Mouse (Mus musculus) CH12.LX (cell line): ENCODE data around the gene Nkx2-5. TPM values are rescaled to one million over a fixed set of nuclear protein-coding genes. Genes with fewer than 3 reads are reported as not detected.

Source experiments
- DNase-seq: peaks from one replicate; pipeline ENCODE4 v3.0.0-alpha.2; 2013; ENCODE audit errors: extremely low read depth
- H3K27ac ChIP-seq: 2 replicates; pipeline ENCODE4 v1.5.1; 2012; ENCODE audit warnings: low read depth, mild to moderate bottlenecking, control low read depth, moderate library complexity; ENCODE audit not compliant: insufficient read depth
- H3K27me3 ChIP-seq: replicated peaks from 2 replicates; pipeline ENCODE3; 2012; ENCODE audit warnings: inconsistent platforms
- H3K36me3 ChIP-seq, 2 experiments: replicated peaks in 1 of 2; 2 replicates each; pipeline versions ENCODE3 to v1.6.1; 2012; ENCODE audit warnings: inconsistent platforms in 1 of 2, low read length in 1 of 2, mild to moderate bottlenecking in 1 of 2, mixed read lengths in 1 of 2, moderate library complexity in 1 of 2; ENCODE audit not compliant: control insufficient read depth in 1 of 2, insufficient read depth in 1 of 2
- H3K4me1 ChIP-seq, 2 experiments: 2 replicates each; pipeline ENCODE4 v1.6.1; 2012; ENCODE audit warnings: inconsistent platforms in 1 of 2, moderate library complexity in 1 of 2; ENCODE audit not compliant: insufficient read depth in 2 of 2, control insufficient read depth in 1 of 2
- H3K4me2 ChIP-seq: 2 replicates; pipeline ENCODE4 v1.6.1; 2012; ENCODE audit warnings: low read depth, mild to moderate bottlenecking, control low read depth; ENCODE audit not compliant: poor library complexity, insufficient read depth, severe bottlenecking
- H3K4me3 ChIP-seq, 3 experiments: fragments of 150-350 bp in 1 of 3; sonication (generic) in 1 of 3; replicated peaks in 1 of 3; 2 replicates each; pipeline versions ENCODE3 to v1.5.1; 2011 to 2012; ENCODE audit warnings: low read depth in 2 of 3, low read length in 2 of 3, mild to moderate bottlenecking in 2 of 3, moderate library complexity in 2 of 3, control low read depth in 1 of 3, improper control_type of control experiment in 1 of 3, inconsistent platforms in 1 of 3, mixed read lengths in 1 of 3; ENCODE audit not compliant: poor library complexity in 1 of 3
- H3K79me2 ChIP-seq: replicated peaks from 2 replicates; pipeline ENCODE4 v1.6.1; 2012; ENCODE audit warnings: mild to moderate bottlenecking, moderate library complexity; ENCODE audit not compliant: control insufficient read depth, poor library complexity, insufficient read depth, severe bottlenecking; ENCODE audit errors: extremely low read depth
- H3K9ac ChIP-seq: 2 replicates; pipeline ENCODE4 v1.6.1; 2012; ENCODE audit warnings: low read depth, mild to moderate bottlenecking, control low read depth, moderate library complexity; ENCODE audit not compliant: insufficient read depth
- H3K9me3 ChIP-seq: replicated peaks from 2 replicates; pipeline ENCODE3; 2012; ENCODE audit warnings: low read length, inconsistent platforms, mixed read lengths
- CHD1 ChIP-seq: IDR thresholded peaks from 2 replicates; pipeline ENCODE4 v1.6.1; 2012; ENCODE audit warnings: low read depth, low read length, improper control_type of control experiment, inconsistent platforms
- CTCF ChIP-seq, 2 experiments: IDR thresholded peaks in 1 of 2; conservative IDR thresholded peaks in 1 of 2; 2 replicates each; pipeline ENCODE4 v1.5.1; 2011 to 2012; ENCODE audit warnings: low read depth in 2 of 2, low read length in 2 of 2, improper control_type of control experiment in 1 of 2, inconsistent platforms in 1 of 2, mild to moderate bottlenecking in 1 of 2, moderate library complexity in 1 of 2
- ELF1 ChIP-seq: IDR thresholded peaks from 2 replicates; pipeline ENCODE4 v1.6.1; 2014; ENCODE audit warnings: low read depth, mild to moderate bottlenecking, inconsistent platforms, low read length, improper control_type of control experiment
- EP300 ChIP-seq: IDR thresholded peaks from 2 replicates; pipeline ENCODE4 v1.6.1; 2011; ENCODE audit warnings: low read length, improper control_type of control experiment
- ETS1 ChIP-seq: conservative IDR thresholded peaks from 2 replicates; pipeline ENCODE4 v1.6.1; 2012; ENCODE audit warnings: low read depth, mild to moderate bottlenecking, inconsistent platforms, low read length, improper control_type of control experiment, moderate library complexity
- HCFC1 ChIP-seq: IDR thresholded peaks from 2 replicates; pipeline ENCODE4 v1.6.1; 2012; ENCODE audit warnings: low read depth, mild to moderate bottlenecking, inconsistent platforms, low read length, improper control_type of control experiment
- JUN ChIP-seq: IDR thresholded peaks from 2 replicates; pipeline ENCODE4 v1.6.1; 2011; ENCODE audit warnings: low read depth, mild to moderate bottlenecking, low read length, improper control_type of control experiment, moderate library complexity; ENCODE audit not compliant: insufficient read depth
- JUND ChIP-seq: conservative IDR thresholded peaks from 2 replicates; pipeline ENCODE4 v1.6.1; 2011; ENCODE audit warnings: low read depth, low read length, improper control_type of control experiment
- KAT2A ChIP-seq: IDR thresholded peaks from 2 replicates; pipeline ENCODE4 v1.6.1; 2012; ENCODE audit warnings: low read length, improper control_type of control experiment, inconsistent platforms; ENCODE audit not compliant: insufficient replicate concordance
- MAX ChIP-seq: IDR thresholded peaks from 2 replicates; pipeline ENCODE4 v1.6.1; 2011; ENCODE audit warnings: low read length, improper control_type of control experiment
- MEF2A ChIP-seq: IDR thresholded peaks from 2 replicates; pipeline ENCODE4 v1.6.1; 2014; ENCODE audit warnings: low read depth, mild to moderate bottlenecking, inconsistent platforms, low read length, improper control_type of control experiment, borderline replicate concordance
- MXI1 ChIP-seq: IDR thresholded peaks from 2 replicates; pipeline ENCODE4 v1.6.1; 2011; ENCODE audit warnings: mild to moderate bottlenecking, low read depth, low read length, improper control_type of control experiment
- NELFE ChIP-seq: IDR thresholded peaks from 2 replicates; pipeline ENCODE4 v1.6.1; 2011; ENCODE audit warnings: low read depth, low read length, improper control_type of control experiment
- NRF1 ChIP-seq: IDR thresholded peaks from 2 replicates; pipeline ENCODE4 v1.6.1; 2014; ENCODE audit warnings: low read depth, mild to moderate bottlenecking, inconsistent platforms, low read length, improper control_type of control experiment, moderate library complexity
- PAX5 ChIP-seq: IDR thresholded peaks from 2 replicates; pipeline ENCODE4 v1.6.1; 2012; ENCODE audit warnings: low read length, inconsistent platforms, mixed read lengths
- POLR2AphosphoS2 ChIP-seq: IDR thresholded peaks from 2 replicates; pipeline ENCODE4 v1.6.1; 2011; ENCODE audit warnings: low read depth, low read length, improper control_type of control experiment
- RCOR1 ChIP-seq: conservative IDR thresholded peaks from 2 replicates; pipeline ENCODE4 v1.6.1; 2012; ENCODE audit warnings: low read depth, mild to moderate bottlenecking, inconsistent platforms, low read length, improper control_type of control experiment
- SIN3A ChIP-seq: IDR thresholded peaks from 2 replicates; pipeline ENCODE4 v1.6.1; 2012; ENCODE audit warnings: low read length, improper control_type of control experiment, inconsistent platforms
- TBP ChIP-seq: conservative IDR thresholded peaks from 2 replicates; pipeline ENCODE4 v1.6.1; 2011; ENCODE audit warnings: low read depth, low read length, improper control_type of control experiment
- USF1 ChIP-seq: IDR thresholded peaks from 2 replicates; pipeline ENCODE4 v1.6.1; 2014; ENCODE audit warnings: low read depth, mild to moderate bottlenecking, inconsistent platforms, low read length, improper control_type of control experiment
- USF2 ChIP-seq: conservative IDR thresholded peaks from 2 replicates; pipeline ENCODE4 v1.6.1; 2011; ENCODE audit warnings: low read depth, low read length, improper control_type of control experiment
- ZKSCAN1 ChIP-seq: IDR thresholded peaks from 2 replicates; pipeline ENCODE4 v1.6.1; 2012; ENCODE audit warnings: low read depth, inconsistent platforms, low read length, improper control_type of control experiment, borderline replicate concordance
- dilution Hi-C: fragments of 300-500 bp; cut with MboI; formaldehyde crosslinking; loops from 2 replicates; pipeline ENCODE4 v1.14.3; 2020; ENCODE audit warnings: low sequenced_read_pairs; ENCODE audit not compliant: extremely low pct_unique_long_range_greater_than_20kb, extremely low pct_ligation_motif_present
- in situ Hi-C: fragments of 300-500 bp; cut with MboI; formaldehyde crosslinking; loops from 3 replicates; pipeline ENCODE4 v1.14.3; 2019; ENCODE audit warnings: low sequenced_read_pairs, low pct_ligation_motif_present, low pct_unique_long_range_greater_than_20kb, mixed read lengths
- polyA plus RNA-seq: library from polyadenylated mRNA; unstranded; fragments of >175 nt; gene quantifications from 2 replicates; pipeline ENCODE4 v1.2.1, GENCODE M21; 2012; ENCODE audit warnings: low read depth; ENCODE audit not compliant: insufficient read length
- total RNA-seq, 2 experiments: library from RNA; depleted of rRNA; stranded (reverse); fragments of 300-350 nt in 1 of 2; fragments of >200 nt in 1 of 2; gene quantifications; 2 replicates each; pipeline ENCODE4 v1.2.3; 2012 to 2014

The Nkx2-5 gene
- total and polyA plus RNA-seq, 3 experiments: not detected

- Histone ChIP-seq H3K36me3 (no peaks in the 10 kb centered on the region), H3K4me1 (peaks cover 4 to 10% of the 10 kb centered on the region in 2 experiments), H3K9ac (no peak overlapping the region), H3K27ac (no peak overlapping the region), H3K4me2 (no peak overlapping the region), H3K27me3 (no peaks in the 10 kb centered on the region), H3K79me2 (no peaks in the 10 kb centered on the region), H3K4me3 (no peak overlapping the region), H3K9me3 (peaks cover 12% of the 10 kb centered on the region)
- no peak for DNase-seq
- in situ Hi-C loops (no loop called here), dilution Hi-C loops (no loop called here)
- TF ChIP-seq MEF2A (no peak), CTCF (conservative IDR thresholded peaks at IDR 0.05 in 1 of 2, IDR thresholded peaks at IDR 0.05 in 1 of 2; ENCODE audit: low read depth in 2 of 2, low read length in 2 of 2) (no peak), USF2 (no peak), NELFE (no peak), HCFC1 (no peak), POLR2AphosphoS2 (no peak), TBP (no peak), KAT2A (no peak), MAX (no peak), ETS1 (no peak), ZKSCAN1 (no peak), CHD1 (no peak), USF1 (no peak), JUND (no peak), JUN (no peak), SIN3A (no peak), PAX5 (no peak)
These were observed 5.7 kb downstream of the Nkx2-5 start for GRCm38 (mm10) chr17:26838911-26839717.

DNA sequence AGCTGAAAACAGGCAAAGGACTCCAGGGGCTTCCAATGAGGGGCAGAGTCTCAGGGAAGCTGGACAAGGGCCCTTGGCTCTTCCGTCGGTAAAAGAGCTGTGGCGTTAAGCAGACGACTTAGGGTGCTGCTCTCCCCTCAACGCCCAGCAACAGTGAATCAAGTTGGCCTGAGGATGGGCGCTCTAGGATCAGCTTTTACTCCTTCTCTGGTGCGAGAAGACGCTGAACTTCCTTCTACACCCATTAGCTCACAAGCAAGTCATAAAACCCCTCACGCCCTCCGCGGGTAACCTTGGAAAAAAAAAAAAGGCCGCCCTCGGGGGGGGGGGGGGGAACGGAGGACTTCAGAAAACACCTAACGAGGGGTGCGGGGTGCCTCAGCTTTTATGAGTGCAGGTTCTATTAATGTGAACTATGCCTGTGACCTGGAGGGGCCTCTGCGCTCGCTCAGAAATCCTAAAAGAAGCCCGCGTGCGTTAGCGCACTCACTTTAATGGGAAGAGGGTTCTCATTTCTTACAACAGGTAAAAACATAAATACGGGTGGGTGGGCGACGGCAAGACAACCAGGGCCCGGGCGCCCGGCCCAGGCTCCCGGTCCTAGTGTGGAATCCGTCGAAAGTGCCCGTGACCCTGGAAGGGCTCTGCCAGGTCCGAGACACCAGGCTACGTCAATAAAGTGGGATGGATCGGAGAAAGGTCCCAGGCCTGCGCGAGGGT, 6.5 kb downstream of the Nkx2-5 start:
- TF ChIP-seq ELF1 (no peak), TBP (no peak), ETS1 (no peak), PAX5 (no peak), USF2 (no peak), CHD1 (no peak), RCOR1 (no peak), NELFE (no peak), MXI1 (no peak), POLR2AphosphoS2 (no peak), NRF1 (no peak), CTCF (conservative IDR thresholded peaks at IDR 0.05 in 1 of 2, IDR thresholded peaks at IDR 0.05 in 1 of 2; ENCODE audit: low read depth in 2 of 2, low read length in 2 of 2) (no peak), EP300 (no peak)
- in situ Hi-C loops: no loop called here
- H3K4me2 ChIP-seq: no peak overlapping the region
- no peaks in the 10 kb centered on the region for H3K27me3 ChIP-seq
- H3K9me3 ChIP-seq: peaks cover 12% of the 10 kb centered on the region
- H3K27ac ChIP-seq: no peak overlapping the region
- H3K4me3 ChIP-seq: no peak overlapping the region
- DNase-seq: no peak
- dilution Hi-C loops: no loop called here
- no peaks in the 10 kb centered on the region for H3K79me2 ChIP-seq
- no peaks in the 10 kb centered on the region for H3K36me3 ChIP-seq
- H3K9ac ChIP-seq: no peak overlapping the region
- H3K4me1 ChIP-seq: peaks cover 4 to 10% of the 10 kb centered on the region in 2 experiments
